Mouse (Mus musculus): ENCODE data around the gene Cd2bp2. TPM values are rescaled to one million over a fixed set of nuclear protein-coding genes. Genes with fewer than 3 reads are reported as not detected.

The Cd2bp2 gene
- 66.2 and 68.8 TPM in 2 replicates for polyA plus RNA-seq (2012; rRNA removed)

- peak; percentile 80 for DNase-seq (ENCODE audit: low spot score)
Measured at GRCm38 (mm10) chr7:127195544-127196295, at the start of gene Cd2bp2. Gene Cd2bp2, minus strand, starts transcription at chr7:127196050.

- DNase-seq (ENCODE audit: low spot score), result no peak
Measured at GRCm38 (mm10) chr7:127244658-127245510, 49.0 kb upstream of the Cd2bp2 start.

- peak; percentile 88 for DNase-seq (ENCODE audit: low spot score)
Measured at GRCm38 (mm10) chr7:127243870-127244657, 48.2 kb upstream of the Cd2bp2 start, which contains the start of gene Zfp771. Gene Zfp771, plus strand, starts transcription at chr7:127244274.

- DNase-seq (ENCODE audit: low spot score), result no peak
Measured at GRCm38 (mm10) chr7:127243361-127243867, 47.6 kb upstream of the Cd2bp2 start.

GRCm38 (mm10) chr7:127234777-127235176 lies 38.9 kb upstream of the Cd2bp2 start:
- no peak for DNase-seq (ENCODE audit: low spot score)

- DNase-seq (ENCODE audit: low spot score), result no peak
Measured at GRCm38 (mm10) chr7:127233765-127234164, 37.9 kb upstream of the Cd2bp2 start.

GRCm38 (mm10) chr7:127233368-127233749 lies 37.5 kb upstream of the Cd2bp2 start:
- DNase-seq (ENCODE audit: low spot score), result no peak

- peak; percentile 82 for DNase-seq (ENCODE audit: low spot score)
Measured at GRCm38 (mm10) chr7:127232622-127233367, 36.9 kb upstream of the Cd2bp2 start, which contains the start of the genes Zfp553 and Sept1. Gene Zfp553, plus strand, starts transcription at chr7:127233061. Gene Sept1, minus strand, starts transcription at chr7:127233130.

- DNase-seq (ENCODE audit: low spot score), result no peak
Measured at GRCm38 (mm10) chr7:127231826-127232621, 36.2 kb upstream of the Cd2bp2 start.

- DNase-seq (ENCODE audit: low spot score), result no peak
Measured at GRCm38 (mm10) chr7:127231376-127231775, 35.5 kb upstream of the Cd2bp2 start.

- DNase-seq (ENCODE audit: low spot score), result no peak
Measured at GRCm38 (mm10) chr7:127228615-127229303, 32.9 kb upstream of the Cd2bp2 start.

GRCm38 (mm10) chr7:127225147-127225995 lies 29.5 kb upstream of the Cd2bp2 start:
- DNase-seq (ENCODE audit: low spot score), result no peak

GRCm38 (mm10) chr7:127224616-127225015 lies 28.8 kb upstream of the Cd2bp2 start:
- no peak for DNase-seq (ENCODE audit: low spot score)

GRCm38 (mm10) chr7:127223515-127224478 lies 27.9 kb upstream of the Cd2bp2 start:
- no peak for DNase-seq (ENCODE audit: low spot score)

GRCm38 (mm10) chr7:127223106-127223505 lies 27.3 kb upstream of the Cd2bp2 start:
- DNase-seq (ENCODE audit: low spot score), result no peak

GRCm38 (mm10) chr7:127220440-127220839 lies 24.6 kb upstream of the Cd2bp2 start:
- DNase-seq (ENCODE audit: low spot score), result no peak

GRCm38 (mm10) chr7:127218670-127219069 lies 22.8 kb upstream of the Cd2bp2 start:
- no peak for DNase-seq (ENCODE audit: low spot score)
